Comparison of ENCODE assay signal across 11 mouse cellular contexts in the genomic region with DNA sequence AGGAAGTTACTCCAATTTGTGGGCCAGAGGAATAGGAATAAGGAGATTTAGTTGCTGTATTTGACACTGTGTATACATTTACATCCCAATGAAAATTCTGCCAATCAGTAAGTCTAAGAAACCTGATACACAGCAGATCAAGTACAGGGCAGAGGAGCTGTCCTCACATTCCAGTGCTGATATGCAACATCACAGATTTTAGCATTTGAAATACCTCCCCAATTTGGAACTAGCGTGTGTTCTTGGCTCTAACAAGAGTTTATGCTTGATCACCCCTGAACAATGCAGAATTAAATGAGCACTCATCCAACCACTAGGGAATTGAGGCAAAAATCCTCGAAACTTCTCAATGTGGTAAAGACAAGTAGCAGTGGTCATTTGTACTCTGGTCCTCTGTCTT.
DNase-seq lines count a peak whose midpoint lies in the region; ATAC-seq and TF ChIP-seq lines count a peak whose summit lies in the region.
"Had no signal": no experiment of that assay in that cellular context is flagged by ENCODE, and none has a peak within 500 bp of the region (broad histone marks: within the 10 kb centered on the region; RNA-seq: fewer than 3 reads in every experiment).

No protein-coding gene starts in this region.

- TF ChIP-seq POLR2A in cerebellum, adult 2 months (IDR thresholded peaks at IDR 0.05; ENCODE audit: borderline replicate concordance, insufficient read depth, low read length), result no peak

- no peak for TF ChIP-seq CTCF in intestine, postnatal 0 days (IDR thresholded peaks at IDR 0.05; ENCODE audit: low read depth)
- TF ChIP-seq CTCF in cerebellum, adult 2 months (IDR thresholded peaks at IDR 0.05; ENCODE audit: borderline replicate concordance, insufficient read depth, low read depth, low read length), result no peak

- peak; percentile 57 for DNase-seq in intestine, embryonic 14.5 days (ENCODE audit: low spot score)
- DNase-seq in ES-CJ7 (ENCODE audit: low read depth, low spot score) (peak; percentile 49), ZHBTc4 (ENCODE audit: low read depth, low spot score) (peak; percentile 52)
- DNase-seq in limb, embryonic 10.5 days (ENCODE audit: low spot score), result peak; percentile 53
- no peak for DNase-seq in cerebellum, adult 2 months
- DNase-seq in liver, embryonic 11.5 days (ENCODE audit: low spot score), result no peak
- no peak for DNase-seq in urinary bladder, postnatal 14 days (ENCODE audit: low spot score)
- DNase-seq: thymus, postnatal 36 days had no signal

- H3K4me1 ChIP-seq in intestine, embryonic 14.5 days (replicated peaks; ENCODE audit: control insufficient read depth, insufficient read depth, low read length), result no peaks in the 10 kb centered on the region
- H3K4me1 ChIP-seq in intestine, postnatal 0 days (replicated peaks; ENCODE audit: control insufficient read depth, insufficient read depth, low read length), result no peaks in the 10 kb centered on the region
- no peaks in the 10 kb centered on the region for H3K4me1 ChIP-seq in limb, embryonic 10.5 days
- no peaks in the 10 kb centered on the region for H3K4me1 ChIP-seq in cerebellum, adult 2 months (ENCODE audit: control insufficient read depth, insufficient read depth, low read length)
- H3K4me1 ChIP-seq in liver, embryonic 11.5 days (replicated peaks; ENCODE audit: control insufficient read depth, insufficient read depth, low read length), result no peaks in the 10 kb centered on the region
- H3K4me1 ChIP-seq: embryonic facial prominence, embryonic 15.5 days; lung, embryonic 15.5 days had no signal

- no peaks in the 10 kb centered on the region for H3K27me3 ChIP-seq in intestine, embryonic 14.5 days (replicated peaks; ENCODE audit: control insufficient read depth, insufficient read depth, low read length)
- H3K27me3 ChIP-seq in intestine, postnatal 0 days (replicated peaks; ENCODE audit: control insufficient read depth, insufficient read depth, low read length), result no peaks in the 10 kb centered on the region
- H3K27me3 ChIP-seq in limb, embryonic 10.5 days (ENCODE audit: low read depth, poor library complexity, severe bottlenecking), result no peaks in the 10 kb centered on the region
- no peaks in the 10 kb centered on the region; the same call in 1 of the 2 replicates for H3K27me3 ChIP-seq in cerebellum, adult 2 months (ENCODE audit: control insufficient read depth, insufficient read depth, low read length)
- no peaks in the 10 kb centered on the region for H3K27me3 ChIP-seq in liver, embryonic 11.5 days (replicated peaks; ENCODE audit: control insufficient read depth, insufficient read depth, low read length)
- H3K27me3 ChIP-seq: embryonic facial prominence, embryonic 15.5 days; lung, embryonic 15.5 days had no signal

- H3K9me3 ChIP-seq in intestine, embryonic 14.5 days (ENCODE audit: control insufficient read depth, low read length), result no peaks in the 10 kb centered on the region
- no peaks in the 10 kb centered on the region for H3K9me3 ChIP-seq in intestine, postnatal 0 days (ENCODE audit: control insufficient read depth)
- H3K9me3 ChIP-seq in limb, embryonic 10.5 days (replicated peaks), result no peaks in the 10 kb centered on the region
- no peaks in the 10 kb centered on the region for H3K9me3 ChIP-seq in liver, embryonic 11.5 days (ENCODE audit: control insufficient read depth, low read length)
- H3K9me3 ChIP-seq: embryonic facial prominence, embryonic 15.5 days; lung, embryonic 15.5 days had no signal

- H3K4me2 ChIP-seq in intestine, embryonic 14.5 days (ENCODE audit: low read length), result no peak overlapping the region
- no peak overlapping the region for H3K4me2 ChIP-seq in intestine, postnatal 0 days (replicated peaks; ENCODE audit: low read depth)
- H3K4me2 ChIP-seq in liver, embryonic 11.5 days, result no peak overlapping the region
- H3K4me2 ChIP-seq: embryonic facial prominence, embryonic 15.5 days; lung, embryonic 15.5 days had no signal

- WGBS in intestine, embryonic 14.5 days, result 55% methylated on average over 2 of the region's 2 CpGs
- 70% methylated on average over 2 of the region's 2 CpGs for WGBS in intestine, postnatal 0 days
- WGBS in limb, embryonic 10.5 days, result 69% methylated on average over 2 of the region's 2 CpGs
- 47% methylated on average over 2 of the region's 2 CpGs for WGBS in cerebellum, adult 2 months
- 63% methylated on average over 2 of the region's 2 CpGs for WGBS in liver, embryonic 11.5 days

- no peak overlapping the region for H3K4me3 ChIP-seq in intestine, embryonic 14.5 days (ENCODE audit: low read depth, low read length)
- no peak overlapping the region for H3K4me3 ChIP-seq in intestine, postnatal 0 days (ENCODE audit: low read depth, low read length)
- no peak overlapping the region for H3K4me3 ChIP-seq in limb, embryonic 10.5 days
- H3K4me3 ChIP-seq in cerebellum, adult 2 months (replicated peaks; ENCODE audit: insufficient read depth, low read depth, low read length), result no peak overlapping the region
- H3K4me3 ChIP-seq in liver, embryonic 11.5 days (ENCODE audit: low read depth, low read length), result no peak overlapping the region
- H3K4me3 ChIP-seq: embryonic facial prominence, embryonic 15.5 days; lung, embryonic 15.5 days had no signal

- no peak overlapping the region for H3K27ac ChIP-seq in intestine, embryonic 14.5 days (ENCODE audit: low read depth)
- H3K27ac ChIP-seq in intestine, postnatal 0 days (ENCODE audit: low read depth, low read length), result no peak overlapping the region
- H3K27ac ChIP-seq in limb, embryonic 10.5 days, result no peak overlapping the region
- H3K27ac ChIP-seq in cerebellum, adult 2 months (ENCODE audit: insufficient read depth, low read length), result no peak overlapping the region
- H3K27ac ChIP-seq in liver, embryonic 11.5 days (ENCODE audit: low read depth, low read length), result no peak overlapping the region
- H3K27ac ChIP-seq: embryonic facial prominence, embryonic 15.5 days; lung, embryonic 15.5 days had no signal

- ATAC-seq in intestine, embryonic 14.5 days (replicated peaks; ENCODE audit: low FRiP score, low TSS enrichment, low read depth), result no peak
- ATAC-seq in intestine, postnatal 0 days, result no peak
- no peak for ATAC-seq in liver, embryonic 11.5 days (replicated peaks; ENCODE audit: low FRiP score)

- H3K36me3 ChIP-seq in intestine, embryonic 14.5 days (ENCODE audit: control insufficient read depth, insufficient read depth, low read length), result no peaks in the 10 kb centered on the region
- no peaks in the 10 kb centered on the region for H3K36me3 ChIP-seq in intestine, postnatal 0 days (ENCODE audit: control insufficient read depth, insufficient read depth)
- H3K36me3 ChIP-seq in limb, embryonic 10.5 days, result no peaks in the 10 kb centered on the region
- no peaks in the 10 kb centered on the region for H3K36me3 ChIP-seq in liver, embryonic 11.5 days (ENCODE audit: control insufficient read depth, insufficient read depth, low read length)
- H3K36me3 ChIP-seq: embryonic facial prominence, embryonic 15.5 days; lung, embryonic 15.5 days had no signal

- H3K9ac ChIP-seq in intestine, embryonic 14.5 days (ENCODE audit: low read length), result no peak overlapping the region
- H3K9ac ChIP-seq in intestine, postnatal 0 days (ENCODE audit: low read depth, low read length), result no peak overlapping the region
- no peak overlapping the region for H3K9ac ChIP-seq in liver, embryonic 11.5 days (ENCODE audit: low read depth, low read length)
- H3K9ac ChIP-seq: embryonic facial prominence, embryonic 15.5 days; lung, embryonic 15.5 days had no signal

Comparison
In these comparisons a context has a peak if more than half of its experiments do, and no peak if none do; other contexts are left out.
1. DNase-seq: peak in intestine, embryonic 14.5 days (single experiment), ES-CJ7 (single experiment), ZHBTc4 (single experiment) and limb, embryonic 10.5 days (single experiment); none in cerebellum, adult 2 months (0 of 2), liver, embryonic 11.5 days (single experiment) and urinary bladder, postnatal 14 days (single experiment).